Mouse (Mus musculus): ENCODE results near the gene Ppy. TPM values are rescaled to one million over a fixed set of nuclear protein-coding genes. Genes with fewer than 3 reads are reported as not detected.

The Ppy gene
- total RNA-seq, 2 experiments from 2014 or later, result 7.4 TPM; not detected in 1

DNA sequence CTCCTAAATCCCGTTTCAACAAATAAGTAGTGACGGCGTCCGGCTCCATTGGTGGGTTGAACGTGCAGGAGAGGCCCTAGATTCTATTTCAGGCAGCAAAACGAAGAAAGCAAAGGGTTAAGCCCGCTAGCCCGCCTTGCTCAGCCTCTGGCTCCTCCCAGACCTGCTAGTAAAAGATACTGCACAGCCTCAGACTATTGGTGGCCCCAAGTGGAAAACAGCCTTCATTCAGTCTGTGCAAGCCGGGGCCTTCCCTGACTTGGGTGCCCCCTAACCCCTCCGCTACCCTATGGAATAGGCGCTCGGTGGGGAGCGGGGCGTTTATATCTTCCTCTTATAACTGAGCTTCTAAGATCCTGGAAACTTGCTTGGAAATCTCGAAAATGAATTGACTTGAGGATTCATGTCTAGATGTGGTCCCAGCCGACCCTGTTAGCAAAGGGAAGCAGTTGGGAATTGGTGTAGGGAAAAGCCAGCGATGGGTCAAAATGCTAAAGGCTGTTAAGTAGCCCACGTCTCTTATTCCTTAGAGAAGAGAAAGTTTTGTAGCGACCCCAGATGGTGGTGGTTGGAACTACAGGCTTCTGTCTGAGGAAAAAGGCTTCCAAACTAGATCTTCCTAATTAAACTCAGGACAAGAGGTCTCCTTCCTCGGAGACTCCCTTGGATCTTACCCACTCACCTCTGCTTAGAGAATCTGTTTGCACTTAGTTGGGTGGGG lies 11.9 kb downstream of the Ppy start:
- no peak for DNase-seq (ENCODE audit: low spot score in 2 of 2)

DNA sequence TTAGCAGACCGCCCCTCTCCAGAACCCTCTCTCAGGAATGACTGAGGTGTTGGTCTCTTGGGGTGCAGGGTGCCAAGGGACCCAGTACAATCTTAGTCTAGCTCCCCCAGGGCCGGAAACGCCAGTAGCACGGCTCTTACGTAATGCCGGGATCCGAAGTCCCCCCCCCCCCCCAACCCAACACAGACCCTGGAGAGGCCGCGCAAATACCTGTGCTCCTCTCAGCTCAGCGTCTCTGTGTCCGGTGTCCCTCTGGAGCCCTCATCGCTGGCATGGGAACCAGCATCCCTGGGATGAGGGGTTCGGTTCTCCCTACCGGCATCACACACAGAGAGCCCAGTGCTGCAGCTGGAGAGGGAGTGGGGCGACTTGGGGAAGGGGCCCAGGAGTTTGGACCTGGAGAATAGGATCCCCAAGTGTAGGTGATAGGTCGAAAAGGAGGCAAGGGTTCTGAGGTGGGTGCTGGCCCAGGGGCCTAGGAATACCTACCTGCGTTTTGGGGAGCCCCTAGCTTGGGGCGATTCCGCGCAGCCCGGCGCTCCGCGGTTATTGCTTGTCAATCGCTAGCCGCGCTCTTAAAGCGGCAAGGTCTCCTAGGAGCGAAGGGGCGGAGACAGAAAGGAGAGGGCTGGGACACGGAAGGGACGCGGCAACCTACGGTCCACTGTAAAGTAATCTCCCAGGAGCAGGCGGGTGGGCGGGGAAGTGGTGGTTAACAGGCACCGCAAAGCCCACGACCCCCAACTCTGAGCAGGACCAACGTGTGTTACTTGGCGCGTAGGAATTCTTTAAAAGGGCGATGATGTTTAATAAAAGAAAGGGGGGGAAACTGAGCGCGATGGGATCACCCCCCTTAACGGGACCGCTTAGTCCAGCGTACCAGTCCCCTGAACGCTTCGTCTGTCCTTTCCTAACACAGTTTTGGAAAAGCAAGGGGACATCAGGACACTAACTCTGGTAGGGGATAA lies 12.9 kb downstream of the Ppy start, which contains the start of gene Mpp2:
TSS of gene Mpp2 (minus strand) at position 585 of the 968 bp plus-strand sequence.
- DNase-seq (ENCODE audit: low spot score in 2 of 2), result peak; percentile 10 to 47

DNA sequence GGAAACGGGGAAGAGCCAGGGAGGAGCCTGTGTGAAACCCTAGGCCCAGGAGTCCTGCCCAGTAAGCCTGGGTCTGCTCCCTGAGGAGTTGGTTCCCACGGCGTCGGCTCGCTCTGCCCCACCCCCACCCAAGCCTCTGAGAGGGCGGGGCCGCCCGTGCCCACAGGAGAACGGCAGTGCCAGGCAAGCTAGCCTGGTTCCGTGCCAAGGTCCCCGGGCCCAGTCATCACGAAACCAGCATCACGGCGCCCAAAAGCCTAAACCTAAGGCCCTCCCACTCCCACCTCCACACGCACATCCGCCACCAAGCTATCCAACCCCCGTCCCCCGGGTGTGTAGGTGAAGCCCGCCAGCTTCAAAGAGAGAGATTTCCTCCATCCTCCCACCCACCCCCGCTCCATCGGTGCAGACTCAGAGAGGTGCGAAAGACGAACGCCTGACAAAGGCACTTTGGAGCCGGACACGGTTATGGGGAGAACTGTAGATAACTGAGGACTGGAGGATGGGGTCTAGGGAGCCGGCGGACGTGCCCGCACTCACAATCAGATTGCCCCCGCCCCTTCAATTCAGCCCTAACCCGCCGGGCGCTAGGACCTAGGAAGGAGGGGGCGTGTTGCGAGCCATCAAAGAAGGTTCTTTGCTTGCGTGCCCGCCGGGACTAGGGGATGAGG lies 13.9 kb downstream of the Ppy start:
- DNase-seq (ENCODE audit: low spot score in 2 of 2), result peak; percentile 34 to 51

DNA sequence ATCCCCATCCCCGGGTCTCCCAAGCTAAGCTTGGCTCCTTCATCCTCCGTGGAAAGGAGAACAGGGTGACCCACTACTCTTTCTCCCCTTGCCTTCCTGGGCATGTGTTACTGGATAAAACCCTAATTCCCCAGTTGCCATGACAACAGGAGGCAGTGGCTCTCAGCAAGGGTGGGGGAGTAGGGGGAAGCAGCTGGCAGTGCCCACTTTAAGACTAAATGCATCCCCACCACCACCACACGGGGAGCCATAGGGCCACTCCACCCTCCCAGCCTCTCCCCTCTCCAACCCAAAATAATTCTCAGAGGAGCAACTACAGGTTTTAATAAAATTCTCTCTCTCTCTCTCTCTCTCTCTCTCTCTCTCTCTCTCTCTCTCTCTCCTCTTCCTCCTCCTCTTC lies 14.8 kb downstream of the Ppy start:
- DNase-seq (ENCODE audit: low spot score in 2 of 2), result no peak

DNA sequence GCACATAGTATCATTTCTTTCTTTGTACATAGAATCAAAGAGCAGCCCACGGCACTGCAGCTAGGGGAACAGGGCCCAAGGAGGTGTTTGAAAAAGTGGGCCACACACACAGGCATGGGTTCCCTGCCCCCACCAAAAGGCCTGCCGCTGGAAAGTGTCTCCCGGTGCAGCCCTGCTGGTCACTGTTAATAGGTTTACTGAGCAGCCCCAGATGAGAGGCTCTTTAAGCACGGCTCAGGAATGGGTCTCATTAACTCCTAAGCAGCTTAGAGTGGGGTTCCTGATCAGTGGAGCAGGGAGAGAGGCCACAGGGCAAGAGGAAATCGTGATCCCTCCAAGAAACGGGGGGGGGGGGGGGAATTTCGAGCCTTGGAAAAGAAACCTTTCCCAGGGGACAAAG lies 17.0 kb downstream of the Ppy start:
- no peak for DNase-seq (ENCODE audit: low spot score in 2 of 2)

DNA sequence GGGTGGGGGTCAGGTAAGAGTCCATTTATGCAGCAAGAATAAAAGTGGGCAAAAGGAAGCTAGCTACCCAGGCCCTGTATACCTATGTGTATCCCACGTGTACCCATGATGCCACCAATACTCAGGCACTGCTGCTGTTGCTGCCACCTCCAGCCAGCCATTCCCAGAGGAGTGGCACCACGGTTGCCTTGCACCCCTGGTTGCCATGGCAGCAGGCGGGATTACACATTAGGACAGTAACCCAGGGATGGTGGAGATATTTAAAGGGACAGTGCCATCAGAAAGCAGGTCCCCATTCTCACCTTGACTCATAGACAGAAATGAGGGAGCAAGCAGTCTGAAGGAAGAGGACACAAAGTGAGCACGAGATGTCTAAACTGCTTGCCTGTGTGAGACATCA lies 17.9 kb downstream of the Ppy start:
- DNase-seq (ENCODE audit: low spot score in 2 of 2), result no peak

DNA sequence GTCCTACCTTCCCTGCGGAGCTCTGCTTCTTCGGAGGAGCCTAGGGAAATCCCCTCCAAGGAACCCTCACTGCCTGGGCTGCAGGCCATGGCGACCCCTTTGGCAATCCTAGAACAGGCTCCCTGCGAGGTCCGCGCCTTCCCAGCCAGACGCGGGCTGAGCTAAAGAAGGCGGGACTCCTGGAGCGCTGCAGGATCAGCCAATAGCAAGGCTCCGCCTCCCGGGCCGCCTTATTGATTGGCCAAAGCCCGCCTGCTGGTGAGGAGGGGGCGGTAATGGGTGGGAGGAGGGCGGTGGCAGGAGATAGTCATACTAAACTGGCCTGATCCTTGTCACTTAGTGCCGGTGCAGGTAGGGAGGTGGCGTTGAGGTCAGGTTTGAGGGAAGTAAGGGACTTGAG lies 18.8 kb downstream of the Ppy start:
- peak; percentile 49 to 50 for DNase-seq (ENCODE audit: low spot score in 2 of 2)

DNA sequence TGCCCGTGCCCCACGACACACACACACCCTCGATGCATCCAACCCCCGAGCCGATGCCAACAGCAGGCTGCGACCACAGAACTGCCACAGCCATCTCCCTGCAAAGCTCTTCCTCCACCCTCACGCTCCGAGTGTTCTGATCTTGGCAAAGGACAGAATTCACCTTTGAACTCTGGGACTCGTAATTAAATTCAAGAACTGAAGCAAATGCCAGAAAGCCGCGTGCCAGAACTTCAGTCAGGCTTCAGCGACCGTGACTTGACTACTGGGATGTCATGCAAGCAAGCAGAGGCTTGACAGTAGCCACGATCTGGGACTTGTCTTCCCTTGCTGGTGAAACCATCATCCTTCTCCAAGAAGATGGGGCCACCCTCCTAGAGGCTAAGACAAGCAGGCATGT lies 27.4 kb downstream of the Ppy start:
- DNase-seq (ENCODE audit: low spot score in 2 of 2), result no peak

DNA sequence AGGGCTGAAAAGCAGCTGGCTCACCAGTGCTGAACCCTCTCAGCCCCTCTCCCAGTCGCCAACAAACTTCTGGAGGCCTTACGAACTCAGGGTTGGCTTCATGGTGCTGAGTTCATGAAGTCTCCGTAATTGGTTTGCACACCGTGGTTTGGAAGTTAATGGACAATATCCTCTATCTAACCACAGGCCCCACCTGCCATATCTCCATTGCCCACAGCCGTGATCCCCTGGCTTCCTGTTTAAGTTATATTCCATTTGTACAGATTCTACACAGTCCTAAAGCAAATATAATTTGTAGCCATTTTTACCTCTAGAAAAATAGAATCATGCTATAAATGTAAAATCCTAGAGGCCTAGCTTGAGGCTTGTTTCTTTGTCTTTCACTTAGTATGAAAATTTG lies 28.4 kb downstream of the Ppy start:
- DNase-seq (ENCODE audit: low spot score in 2 of 2), result no peak

DNA sequence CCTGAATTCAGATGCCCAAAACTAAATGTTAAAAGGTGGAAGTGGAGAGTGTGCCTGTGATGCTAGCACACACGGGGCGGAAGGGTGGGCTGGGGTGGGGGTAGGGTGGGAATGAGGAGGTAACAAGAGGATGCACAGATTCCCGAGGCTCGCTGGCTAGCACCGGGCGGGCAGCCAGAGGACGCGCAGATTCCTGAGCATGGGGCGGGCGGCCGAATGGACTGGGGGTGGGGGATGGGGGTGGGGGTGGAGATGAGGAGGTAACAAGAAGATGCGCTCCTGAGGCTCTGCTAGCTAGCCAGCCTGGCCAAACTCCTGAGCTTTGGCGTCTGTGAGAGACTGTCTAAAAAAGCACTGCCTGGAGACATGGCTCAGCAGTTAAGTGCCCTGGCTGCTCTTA lies 30.7 kb downstream of the Ppy start:
- no peak for DNase-seq (ENCODE audit: low spot score in 2 of 2)

DNA sequence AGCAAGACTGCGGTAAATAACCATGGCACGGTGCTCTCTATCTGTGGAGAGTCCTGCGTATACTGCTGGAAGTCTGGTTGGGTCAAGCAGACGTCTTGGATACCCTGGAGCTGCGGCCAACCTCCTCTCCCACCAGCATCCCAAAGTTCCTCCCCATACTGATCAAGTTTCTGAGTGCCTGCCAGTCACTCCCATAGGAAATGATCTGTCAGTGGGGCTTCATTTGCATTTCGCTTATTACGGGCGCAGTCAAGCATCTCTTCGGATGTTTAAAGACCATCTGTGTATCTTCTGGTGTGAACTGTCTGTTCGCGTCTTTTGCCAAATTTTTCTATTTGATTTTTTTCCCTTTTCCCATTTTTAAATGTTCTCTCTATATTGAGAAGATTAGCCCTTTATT lies 31.5 kb downstream of the Ppy start:
- DNase-seq (ENCODE audit: low spot score in 2 of 2), result no peak

DNA sequence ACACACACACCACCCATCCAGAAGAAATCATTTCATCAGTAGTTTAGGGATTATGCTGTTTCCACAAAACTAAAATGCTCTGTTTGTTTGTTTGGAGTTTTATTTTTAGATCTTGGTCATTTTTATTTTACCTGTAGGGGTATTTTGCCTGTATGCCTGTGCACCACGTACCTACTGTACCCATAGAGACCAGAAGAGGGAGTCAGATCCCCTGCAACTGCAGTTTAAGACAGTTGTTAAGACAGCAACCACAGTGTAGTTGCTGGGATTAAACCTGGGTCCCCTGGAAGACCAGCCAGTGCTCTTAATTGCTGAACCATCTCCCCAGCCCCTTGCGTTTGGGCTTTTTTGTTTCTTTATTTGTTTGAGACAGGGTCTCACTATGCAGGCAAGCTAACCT lies 32.1 kb downstream of the Ppy start:
- DNase-seq (ENCODE audit: low spot score in 2 of 2), result no peak

DNA sequence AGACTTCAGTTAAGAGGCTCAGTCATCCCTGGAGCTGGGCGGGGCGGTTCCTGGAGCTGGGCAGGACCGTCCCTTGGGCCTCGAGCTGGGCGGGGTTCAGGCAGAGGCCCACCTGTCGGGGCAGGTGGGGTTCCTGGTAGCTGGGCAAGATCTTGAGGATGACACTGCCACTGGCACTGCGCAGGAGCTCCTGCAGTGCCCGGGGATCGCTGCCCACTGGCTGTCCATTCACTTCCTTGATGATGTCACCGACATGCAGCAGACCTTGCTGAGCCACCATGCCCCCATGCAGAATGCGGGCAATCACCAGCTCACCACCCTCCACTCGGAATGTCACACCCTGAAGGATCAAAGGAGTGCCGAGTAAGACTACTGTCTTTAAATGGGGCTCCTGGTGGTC lies 38.0 kb downstream of the Ppy start:
- DNase-seq (ENCODE audit: low spot score in 2 of 2), result no peak

DNA sequence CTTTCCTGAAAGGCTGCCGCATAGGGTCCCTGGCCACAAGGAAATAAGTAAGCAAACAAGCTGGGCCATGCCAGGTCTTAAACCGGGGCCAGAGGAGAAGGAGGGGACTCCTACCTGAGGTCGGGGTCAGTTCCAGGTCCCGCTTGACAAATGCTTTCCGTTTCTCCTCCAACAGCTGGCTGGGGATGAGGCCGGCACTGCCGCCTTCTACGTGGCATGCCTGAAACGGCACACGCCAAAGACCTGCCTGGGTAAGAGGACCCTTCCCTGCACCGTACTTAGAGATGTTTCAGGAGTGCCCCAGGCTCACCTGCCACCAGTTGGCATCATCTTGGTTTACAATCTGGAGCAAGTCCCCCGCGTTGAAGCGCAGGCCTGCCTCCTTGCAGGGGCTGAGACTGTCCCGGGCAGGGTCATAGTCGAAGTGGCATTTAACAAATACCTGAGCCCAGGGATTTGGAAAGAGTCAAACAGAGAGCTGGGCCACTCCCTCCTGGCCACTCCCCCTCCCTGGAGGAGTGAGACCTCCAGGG lies 39.1 kb downstream of the Ppy start:
- no peak for DNase-seq (ENCODE audit: low spot score in 2 of 2)

DNA sequence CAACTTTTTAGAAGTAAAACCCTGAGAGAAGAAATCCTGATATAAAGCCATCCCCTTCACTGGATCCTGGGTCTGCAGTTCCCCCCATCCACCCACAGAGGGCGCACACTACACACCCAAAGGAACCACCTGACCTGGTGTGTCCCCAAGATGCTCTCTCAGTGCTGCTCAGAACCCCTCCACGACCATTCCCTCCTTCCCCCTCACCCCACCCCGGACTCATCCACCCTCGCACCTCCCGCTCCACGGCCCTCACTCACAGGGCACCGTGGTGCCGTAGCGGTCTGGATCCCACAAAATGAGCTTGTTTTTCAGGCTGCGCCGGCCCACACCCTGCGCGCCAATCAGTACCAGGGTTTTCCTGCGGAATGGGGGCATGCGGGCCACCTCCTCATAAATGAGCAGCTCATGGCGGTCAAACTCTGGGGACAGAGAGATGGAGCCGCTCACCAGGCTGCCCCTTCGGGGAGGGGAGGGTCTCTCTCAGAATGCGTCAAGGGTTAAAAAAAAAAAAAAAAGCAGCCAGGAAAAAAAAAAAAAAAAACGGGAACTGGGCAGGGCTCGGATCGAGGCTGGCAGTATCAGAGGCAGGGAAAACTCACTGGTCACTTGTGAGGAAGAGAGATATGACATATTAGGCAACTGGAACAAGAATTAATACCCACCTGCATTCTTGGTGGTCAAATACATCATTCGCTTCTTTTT lies 39.7 kb downstream of the Ppy start:
- peak; percentile 28 to 59 for DNase-seq (ENCODE audit: low spot score in 2 of 2)

DNA sequence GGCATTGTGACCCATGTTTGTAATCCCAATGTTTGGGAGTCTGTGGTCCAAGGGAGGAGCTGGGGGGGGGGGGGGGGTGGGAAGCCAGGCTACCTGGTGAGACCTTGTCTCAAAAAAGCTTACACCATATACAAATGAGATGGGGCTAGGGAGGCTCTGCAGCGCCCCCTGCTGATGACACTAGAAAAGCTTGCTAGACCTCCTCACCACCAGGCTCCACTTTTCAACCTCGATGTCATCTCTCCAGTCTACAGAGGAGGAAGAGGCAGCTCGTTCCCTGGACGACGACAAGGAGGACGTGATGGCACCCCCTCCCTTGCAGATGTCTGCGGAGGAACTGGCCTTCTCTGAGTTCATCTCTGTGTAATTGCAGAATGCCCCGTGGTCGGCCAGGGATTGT lies 47.3 kb downstream of the Ppy start:
- DNase-seq (ENCODE audit: low spot score in 2 of 2), result no peak

DNA sequence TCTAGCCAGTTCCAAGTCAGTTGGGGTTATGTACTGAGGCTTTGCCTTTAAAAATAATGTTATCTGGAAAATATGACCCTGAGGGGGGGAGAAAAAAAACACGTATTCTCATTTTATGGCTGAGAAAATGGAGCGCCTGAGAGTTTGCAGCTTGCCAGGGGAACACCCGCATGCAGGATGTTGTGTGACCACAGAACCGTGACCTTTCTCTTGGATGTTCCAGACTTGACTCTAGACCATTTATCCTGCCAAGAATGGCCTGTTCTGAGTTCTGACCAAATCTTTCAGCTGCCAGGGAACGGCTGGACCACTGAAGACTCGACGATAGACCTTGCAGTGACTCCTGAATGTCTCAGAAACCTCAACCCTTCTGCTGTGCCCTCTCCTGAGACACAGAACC lies 47.9 kb downstream of the Ppy start:
- no peak for DNase-seq (ENCODE audit: low spot score in 2 of 2)

DNA sequence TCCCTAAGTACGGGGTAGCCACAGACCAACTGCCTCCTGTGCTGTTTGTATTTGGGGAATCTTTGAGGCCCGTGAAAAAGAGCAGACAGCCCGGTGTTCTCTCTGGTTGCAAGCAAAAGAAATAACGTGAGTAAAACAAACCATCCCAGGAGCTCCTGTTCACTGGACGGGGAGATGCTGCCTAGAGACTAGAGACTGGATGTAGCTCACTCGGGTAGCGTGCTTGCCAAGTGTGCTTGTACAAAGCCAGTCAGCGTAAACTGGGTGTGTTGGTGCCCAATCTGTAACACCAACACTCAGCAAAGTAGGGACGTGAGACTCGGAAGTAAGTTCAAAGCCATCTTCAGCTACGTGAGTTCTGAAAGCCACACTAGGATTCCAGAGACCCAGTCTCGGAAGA lies 48.4 kb downstream of the Ppy start:
- no peak for DNase-seq (ENCODE audit: low spot score in 2 of 2)

DNA sequence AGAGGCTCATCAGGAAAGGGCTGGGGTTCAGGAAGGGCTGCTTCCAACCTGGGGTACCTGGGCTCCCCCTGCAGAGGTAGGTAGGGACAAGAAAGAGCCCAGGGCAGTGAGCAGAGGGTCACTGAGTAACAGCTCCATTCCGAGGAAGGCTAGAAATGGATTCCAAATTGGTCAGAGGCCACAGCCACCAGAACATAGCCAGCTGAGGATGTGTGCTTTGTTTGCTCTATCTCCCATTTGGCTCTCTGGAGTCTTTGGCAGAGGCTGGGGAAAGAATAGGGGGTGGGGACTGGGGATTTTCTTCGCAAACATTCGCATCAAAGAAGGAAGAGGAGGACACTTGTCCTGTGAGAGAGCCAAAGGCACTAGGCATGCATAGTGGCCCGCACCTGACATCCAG lies 49.2 kb downstream of the Ppy start:
- DNase-seq (ENCODE audit: low spot score in 2 of 2), result no peak

DNA sequence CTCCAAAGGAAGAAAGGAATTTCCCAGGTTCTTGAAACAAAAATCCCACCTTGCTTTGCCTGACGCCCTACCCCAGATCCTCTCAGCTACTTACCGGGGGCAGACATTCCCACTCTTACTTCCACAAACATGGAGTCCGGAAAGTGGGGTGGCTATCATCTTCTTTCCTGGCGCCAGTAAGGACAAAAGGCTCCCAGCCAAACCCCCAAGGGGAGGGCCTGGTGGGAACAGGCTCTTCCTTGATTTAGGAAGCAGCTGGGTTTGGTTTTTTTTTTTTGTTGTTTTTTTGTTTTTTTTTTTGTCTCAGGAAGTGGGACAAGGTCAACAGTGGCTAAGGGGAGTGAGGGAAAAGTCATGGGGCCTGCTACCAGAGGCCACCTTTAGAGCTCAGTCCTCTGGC lies 49.6 kb downstream of the Ppy start:
- DNase-seq (ENCODE audit: low spot score in 2 of 2), result no peak

Data from adrenal gland, postnatal 4 days (tissue).